Mouse (Mus musculus): ENCODE measurements around the gene Rangrf. TPM values are rescaled to one million over a fixed set of nuclear protein-coding genes. Genes with fewer than 3 reads are reported as not detected.
"Not testable (repeated sequence)": the region's sequence is repeated elsewhere in the genome, so short reads cannot be mapped to it uniquely, and the experiment has no call there.

Gene Rangrf
- polyA plus RNA-seq (2015; fragmentation: Nextera tagmentation; extraction: Ambion mirVana): 54.5 and 58.1 TPM in 2 replicates

- 78% methylated on average over 7 of the region's 7 CpGs for WGBS
- no peaks in the 10 kb centered on the region for H3K9me3 ChIP-seq
- peak within 1 kb of the TSS; percentile 19; the same call in 1 of the 2 replicates for H3K9ac ChIP-seq
- peaks cover 10% of the 10 kb centered on the region for H3K4me1 ChIP-seq
- peak within 1 kb of the TSS; percentile 49 for H3K4me3 ChIP-seq
- H3K27me3 ChIP-seq: no peaks in the 10 kb centered on the region
- no peak for ATAC-seq (ENCODE audit: low FRiP score, low read depth)
- H3K4me2 ChIP-seq (replicated peaks): peak within 1 kb of the TSS; percentile 70
- H3K36me3 ChIP-seq: no peaks in the 10 kb centered on the region; the same call in 1 of the 2 replicates
- H3K27ac ChIP-seq: no peak within 1 kb of the TSS
These were observed at the start of gene Rangrf for GRCm38 (mm10) chr11:68975085-68975484. TSS of gene Rangrf (minus strand) at chr11:68975185.

GRCm38 (mm10) chr11:69020691-69021090, 45.7 kb upstream of the Rangrf start:
- Histone ChIP-seq H3K4me1 (peaks cover 10% of the 10 kb centered on the region), H3K27ac (no peak overlapping the region), H3K4me3 (no peak overlapping the region), H3K4me2 (replicated peaks) (no peak overlapping the region), H3K9ac (no peak overlapping the region), H3K9me3 (no peaks in the 10 kb centered on the region), H3K27me3 (no peaks in the 10 kb centered on the region), H3K36me3 (peaks cover 53% of the 10 kb centered on the region)
- ATAC-seq (ENCODE audit: low FRiP score, low read depth): no peak

GRCm38 (mm10) chr11:69016755-69017154, 41.8 kb upstream of the Rangrf start:
- Histone ChIP-seq H3K36me3 (peaks cover 14% of the 10 kb centered on the region), H3K27ac (peak overlapping the region; percentile 90; the same call in 1 of the 2 replicates), H3K4me1 (peaks cover 14% of the 10 kb centered on the region), H3K4me2 (replicated peaks) (peak overlapping the region; percentile 81), H3K9ac (peak overlapping the region; percentile 90), H3K27me3 (no peaks in the 10 kb centered on the region), H3K9me3 (no peaks in the 10 kb centered on the region), H3K4me3 (peak overlapping the region; percentile 74)
- no peak for ATAC-seq (ENCODE audit: low FRiP score, low read depth)
- 67% methylated on average over 3 of the region's 3 CpGs for WGBS

GRCm38 (mm10) chr11:69015644-69016441, 40.9 kb upstream of the Rangrf start, which contains the start of gene Ctc1:
TSS of gene Ctc1 (plus strand) at chr11:69015911.
- peak within 1 kb of the TSS; percentile 90 for H3K27ac ChIP-seq
- peak within 1 kb of the TSS; percentile 90 for H3K9ac ChIP-seq
- WGBS: 2% methylated on average over 38 of the region's 38 CpGs
- peak; percentile 95 for ATAC-seq (ENCODE audit: low FRiP score, low read depth)
- peak within 1 kb of the TSS; percentile 74 for H3K4me3 ChIP-seq
- H3K4me1 ChIP-seq: peaks cover 21% of the 10 kb centered on the region
- H3K9me3 ChIP-seq: no peaks in the 10 kb centered on the region
- peak within 1 kb of the TSS; percentile 81 for H3K4me2 ChIP-seq (replicated peaks)
- H3K27me3 ChIP-seq: no peaks in the 10 kb centered on the region
- H3K36me3 ChIP-seq: peaks cover 5% of the 10 kb centered on the region

GRCm38 (mm10) chr11:69012071-69012601, 37.2 kb upstream of the Rangrf start:
- no peaks in the 10 kb centered on the region for H3K36me3 ChIP-seq
- WGBS: 2% methylated on average over 18 of the region's 18 CpGs

GRCm38 (mm10) chr11:69011445-69011844, 36.5 kb upstream of the Rangrf start:
- not testable (repeated sequence) for H3K9me3 ChIP-seq; H3K27ac ChIP-seq; ATAC-seq (ENCODE audit: low FRiP score, low read depth); H3K27me3 ChIP-seq; H3K36me3 ChIP-seq
- peak overlapping the region; percentile 62 for H3K4me3 ChIP-seq
- H3K4me1 ChIP-seq: peaks cover 23% of the 10 kb centered on the region
- WGBS: 66% methylated on average over 2 of the region's 2 CpGs
- 0 out of 2 replicates have a peak overlapping the region, but pooled peaks have one; percentile 72 for H3K9ac ChIP-seq
- peak overlapping the region; percentile 84 for H3K4me2 ChIP-seq (replicated peaks)

More at GRCm38 (mm10) chr11:69012071-69012601, 37.2 kb upstream of the Rangrf start:
- no peaks in the 10 kb centered on the region for H3K9me3 ChIP-seq
- H3K4me2 ChIP-seq (replicated peaks): peak overlapping the region; percentile 84
- peaks cover 27% of the 10 kb centered on the region for H3K4me1 ChIP-seq
- peak overlapping the region; percentile 70 for H3K27ac ChIP-seq
- H3K9ac ChIP-seq: peak overlapping the region; percentile 72
- ATAC-seq (ENCODE audit: low FRiP score, low read depth): peak; percentile 57; the same call in 1 of the 2 replicates
- no peaks in the 10 kb centered on the region for H3K27me3 ChIP-seq
- peak overlapping the region; percentile 62 for H3K4me3 ChIP-seq

GRCm38 (mm10) chr11:69010400-69011323, 35.7 kb upstream of the Rangrf start:
- no peak overlapping the region for H3K27ac ChIP-seq
- H3K36me3 ChIP-seq: no peaks in the 10 kb centered on the region
- peak overlapping the region; percentile 62; the same call in 1 of the 2 replicates for H3K4me3 ChIP-seq
- WGBS: 89% methylated on average over 15 of the region's 15 CpGs
- peak overlapping the region; percentile 84; the same call in 1 of the 2 replicates for H3K4me2 ChIP-seq (replicated peaks)
- H3K4me1 ChIP-seq: peaks cover 22% of the 10 kb centered on the region
- no peak overlapping the region for H3K9ac ChIP-seq
- H3K9me3 ChIP-seq: no peaks in the 10 kb centered on the region
- no peaks in the 10 kb centered on the region for H3K27me3 ChIP-seq
- no peak for ATAC-seq (ENCODE audit: low FRiP score, low read depth)

- H3K4me2 ChIP-seq (replicated peaks): no peak overlapping the region
- H3K36me3 ChIP-seq: no peaks in the 10 kb centered on the region
- WGBS: 90% methylated on average over 1 of the region's 1 CpGs
- H3K9ac ChIP-seq: no peak overlapping the region
- peaks cover 18% of the 10 kb centered on the region for H3K4me1 ChIP-seq
- H3K4me3 ChIP-seq: no peak overlapping the region
- no peaks in the 10 kb centered on the region for H3K9me3 ChIP-seq
- H3K27ac ChIP-seq: no peak overlapping the region
- ATAC-seq (ENCODE audit: low FRiP score, low read depth): no peak
- H3K27me3 ChIP-seq: no peaks in the 10 kb centered on the region
These were observed 34.5 kb upstream of the Rangrf start for GRCm38 (mm10) chr11:69009508-69009907.

GRCm38 (mm10) chr11:69008182-69009121, 33.5 kb upstream of the Rangrf start, which contains the start of gene Pfas:
TSS of gene Pfas (minus strand) at chr11:69008460.
- no peaks in the 10 kb centered on the region for H3K27me3 ChIP-seq
- H3K36me3 ChIP-seq: peaks cover 2% of the 10 kb centered on the region
- H3K9me3 ChIP-seq: no peaks in the 10 kb centered on the region
- WGBS: 10% methylated on average over 38 of the region's 38 CpGs
- H3K27ac ChIP-seq: peak within 1 kb of the TSS; percentile 73
- H3K4me3 ChIP-seq: peak within 1 kb of the TSS; percentile 74
- peak within 1 kb of the TSS; percentile 64 for H3K4me2 ChIP-seq (replicated peaks)
- peak; percentile 89 for ATAC-seq (ENCODE audit: low FRiP score, low read depth)
- peaks cover 18% of the 10 kb centered on the region for H3K4me1 ChIP-seq
- H3K9ac ChIP-seq: peak within 1 kb of the TSS; percentile 78

- H3K27ac ChIP-seq; H3K4me2 ChIP-seq (replicated peaks); H3K9ac ChIP-seq; H3K27me3 ChIP-seq; H3K9me3 ChIP-seq; H3K4me3 ChIP-seq; ATAC-seq (ENCODE audit: low FRiP score, low read depth): not testable (repeated sequence)
- Histone ChIP-seq H3K4me1 (peaks cover 17% of the 10 kb centered on the region), H3K36me3 (peaks cover 20% of the 10 kb centered on the region)
These were observed 31.6 kb upstream of the Rangrf start for GRCm38 (mm10) chr11:69006575-69006974.

- Histone ChIP-seq H3K9ac (no peak overlapping the region), H3K27ac (no peak overlapping the region), H3K36me3 (peaks cover 34% of the 10 kb centered on the region), H3K4me1 (peaks cover 11% of the 10 kb centered on the region), H3K4me2 (replicated peaks) (no peak overlapping the region), H3K4me3 (no peak overlapping the region), H3K27me3 (no peaks in the 10 kb centered on the region), H3K9me3 (no peaks in the 10 kb centered on the region)
- no peak for ATAC-seq (ENCODE audit: low FRiP score, low read depth)
- WGBS: 87% methylated on average over 7 of the region's 7 CpGs
These were observed 30.2 kb upstream of the Rangrf start for GRCm38 (mm10) chr11:69005193-69005592.

All from limb, embryonic 13.5 days (tissue).